Mouse (Mus musculus) stomach, embryonic 16.5 days (tissue): ENCODE measurements around the gene Tubg1. TPM values are rescaled to one million over a fixed set of nuclear protein-coding genes. Genes with fewer than 3 reads are reported as not detected.

ENCODE experiments used
- ATAC-seq: fragments of 200-750 bp; cut with Nextera tagmentation; 2 replicates; pipeline ENCODE4 v1.8.0; 2017; ENCODE audit warnings: moderate number of reproducible peaks, moderate TSS enrichment; ENCODE audit not compliant: insufficient read depth, low FRiP score
- H3K27ac ChIP-seq: fragments of 300-500 bp; sonication (generic); 2 replicates; pipeline ENCODE4 v1.5.1; 2014; ENCODE audit warnings: low read length
- H3K27me3 ChIP-seq: fragments of 300-500 bp; sonication (generic); 2 replicates; pipeline ENCODE4 v1.6.1; 2014; ENCODE audit warnings: low read length, control low read depth, mixed read lengths; ENCODE audit not compliant: control insufficient read depth, insufficient read depth
- H3K36me3 ChIP-seq: fragments of 300-500 bp; sonication (generic); 2 replicates; pipeline ENCODE4 v1.6.1; 2014; ENCODE audit warnings: low read length; ENCODE audit not compliant: control insufficient read depth, insufficient read depth
- H3K4me1 ChIP-seq: fragments of 300-500 bp; sonication (generic); 2 replicates; pipeline ENCODE4 v1.6.1; 2014; ENCODE audit warnings: low read length, control low read depth, mixed read lengths; ENCODE audit not compliant: control insufficient read depth, insufficient read depth
- H3K4me2 ChIP-seq: fragments of 300-500 bp; sonication (generic); 2 replicates; pipeline ENCODE4 v1.6.1; 2014; ENCODE audit warnings: low read depth, low read length, mixed read lengths
- H3K4me3 ChIP-seq: fragments of 300-500 bp; sonication (generic); replicated peaks from 2 replicates; pipeline ENCODE4 v1.5.1; 2014; ENCODE audit warnings: mild to moderate bottlenecking, low read length
- H3K9ac ChIP-seq: fragments of 300-500 bp; sonication (generic); 2 replicates; pipeline ENCODE4 v1.6.1; 2014; ENCODE audit warnings: low read length
- H3K9me3 ChIP-seq: fragments of 300-500 bp; sonication (generic); replicated peaks from 2 replicates; pipeline ENCODE4 v1.6.1; 2016; ENCODE audit warnings: low read length, control low read depth; ENCODE audit not compliant: control insufficient read depth
- WGBS: fragments of 180-500 bp; shearing (Covaris S2); extraction: QIAGEN DNeasy Blood & Tissue Kit; methylation state at CpG from one replicate; pipeline ENCODE4 v1.1.7; 2014; 5-methylcytosine and 5-hydroxymethylcytosine counted together
- polyA plus RNA-seq: library from polyadenylated mRNA; unstranded; fragments of >200 nt; fragmentation: Nextera tagmentation; extraction: Ambion mirVana; gene quantifications from 2 replicates; pipeline ENCODE4 v1.2.1, GENCODE M21; 2015

The Tubg1 gene
- polyA plus RNA-seq, 1 experiment from 2014 or later: 63.0 TPM

GRCm38 (mm10) chr11:101089931-101090330, 29.8 kb upstream of the Tubg1 start:
- Histone ChIP-seq H3K9me3 (no peaks in the 10 kb centered on the region), H3K27ac (no peak overlapping the region), H3K27me3 (no peaks in the 10 kb centered on the region), H3K36me3 (peaks cover 11% of the 10 kb centered on the region; the same call in 1 of the 2 replicates), H3K4me2 (no peak overlapping the region), H3K4me1 (peaks cover 27% of the 10 kb centered on the region), H3K4me3 (no peak overlapping the region), H3K9ac (no peak overlapping the region)
- 85% methylated on average over 1 of the region's 1 CpGs for WGBS
- ATAC-seq: no peak

GRCm38 (mm10) chr11:101094930-101095313, 24.8 kb upstream of the Tubg1 start:
- Histone ChIP-seq H3K4me3 (peak overlapping the region; percentile 93), H3K27me3 (no peaks in the 10 kb centered on the region), H3K9ac (peak overlapping the region; percentile 81), H3K4me1 (peaks cover 12% of the 10 kb centered on the region), H3K27ac (no peak overlapping the region), H3K36me3 (peaks cover 18% of the 10 kb centered on the region), H3K9me3 (no peaks in the 10 kb centered on the region), H3K4me2 (peak overlapping the region; percentile 98)
- under 1% methylated on average over 18 of the region's 18 CpGs for WGBS
- ATAC-seq: no peak

- under 1% methylated on average over 43 of the region's 43 CpGs for WGBS
- Histone ChIP-seq H3K36me3 (peaks cover 16% of the 10 kb centered on the region), H3K9me3 (no peaks in the 10 kb centered on the region), H3K27me3 (no peaks in the 10 kb centered on the region), H3K27ac (peak within 1 kb of the TSS; percentile 97), H3K4me3 (peak within 1 kb of the TSS; percentile 93), H3K4me2 (peak within 1 kb of the TSS; percentile 98), H3K4me1 (peaks cover 12% of the 10 kb centered on the region), H3K9ac (peak within 1 kb of the TSS; percentile 89)
- peak; percentile 96 for ATAC-seq
These were observed 24.3 kb upstream of the Tubg1 start, which contains the start of gene Psmc3ip for GRCm38 (mm10) chr11:101095314-101096024. Psmc3ip (minus strand) TSS chr11:101095436.

GRCm38 (mm10) chr11:101098231-101098630, 21.5 kb upstream of the Tubg1 start:
- Histone ChIP-seq H3K27ac (no peak overlapping the region), H3K4me2 (no peak overlapping the region), H3K4me3 (no peak overlapping the region), H3K27me3 (no peaks in the 10 kb centered on the region), H3K4me1 (peaks cover 12% of the 10 kb centered on the region), H3K9me3 (no peaks in the 10 kb centered on the region), H3K9ac (no peak overlapping the region), H3K36me3 (peaks cover 6% of the 10 kb centered on the region; the same call in 1 of the 2 replicates)
- 89% methylated on average over 8 of the region's 8 CpGs for WGBS
- no peak for ATAC-seq

- Histone ChIP-seq H3K27ac (peak overlapping the region; percentile 94), H3K36me3 (peaks cover 4% of the 10 kb centered on the region; the same call in 1 of the 2 replicates)
These were observed 16.7 kb upstream of the Tubg1 start for GRCm38 (mm10) chr11:101103011-101103410.

GRCm38 (mm10) chr11:101109351-101109750, 10.4 kb upstream of the Tubg1 start:
- WGBS: 75% methylated on average over 4 of the region's 4 CpGs
- H3K9ac ChIP-seq: no peak overlapping the region
- ATAC-seq: no peak

More at GRCm38 (mm10) chr11:101103011-101103410, 16.7 kb upstream of the Tubg1 start:
- Histone ChIP-seq H3K9me3 (no peaks in the 10 kb centered on the region), H3K4me1 (no peaks in the 10 kb centered on the region), H3K4me2 (0 out of 2 replicates have a peak overlapping the region, but pooled peaks have one; percentile 17), H3K27me3 (no peaks in the 10 kb centered on the region), H3K9ac (peak overlapping the region; percentile 38; the same call in 1 of the 2 replicates), H3K4me3 (no peak overlapping the region)
- no peak for ATAC-seq
- WGBS: 78% methylated on average over 5 of the region's 5 CpGs

GRCm38 (mm10) chr11:101110708-101111107, 9.0 kb upstream of the Tubg1 start:
- no peaks in the 10 kb centered on the region for H3K27me3 ChIP-seq
- no peaks in the 10 kb centered on the region for H3K9me3 ChIP-seq
- no peaks in the 10 kb centered on the region for H3K4me1 ChIP-seq
- WGBS: 45% methylated on average over 5 of the region's 5 CpGs
- no peak overlapping the region for H3K4me2 ChIP-seq
- no peak overlapping the region; the same call in 1 of the 2 replicates for H3K9ac ChIP-seq
- H3K4me3 ChIP-seq: no peak overlapping the region
- peak overlapping the region; percentile 35; the same call in 1 of the 2 replicates for H3K27ac ChIP-seq
- H3K36me3 ChIP-seq: no peaks in the 10 kb centered on the region
- ATAC-seq: no peak

More at GRCm38 (mm10) chr11:101109351-101109750, 10.4 kb upstream of the Tubg1 start:
- Histone ChIP-seq H3K4me2 (no peak overlapping the region), H3K4me1 (no peaks in the 10 kb centered on the region), H3K27me3 (no peaks in the 10 kb centered on the region), H3K9me3 (no peaks in the 10 kb centered on the region), H3K4me3 (no peak overlapping the region), H3K27ac (no peak overlapping the region), H3K36me3 (no peaks in the 10 kb centered on the region)

GRCm38 (mm10) chr11:101111178-101111577, 8.6 kb upstream of the Tubg1 start:
- H3K27ac ChIP-seq: peak overlapping the region; percentile 35; the same call in 1 of the 2 replicates
- ATAC-seq: no peak
- WGBS: 79% methylated on average over 4 of the region's 4 CpGs
- no peaks in the 10 kb centered on the region for H3K36me3 ChIP-seq
- H3K4me1 ChIP-seq: 0 out of 2 replicates have a peak, but pooled peaks cover 3% of the 10 kb centered on the region
- H3K4me3 ChIP-seq: no peak overlapping the region
- H3K4me2 ChIP-seq: no peak overlapping the region
- no peak overlapping the region for H3K9ac ChIP-seq
- no peaks in the 10 kb centered on the region for H3K27me3 ChIP-seq
- no peaks in the 10 kb centered on the region for H3K9me3 ChIP-seq

GRCm38 (mm10) chr11:101112186-101112585, 7.6 kb upstream of the Tubg1 start:
- 84% methylated on average over 3 of the region's 3 CpGs for WGBS
- H3K4me3 ChIP-seq: no peak overlapping the region
- no peaks in the 10 kb centered on the region for H3K36me3 ChIP-seq
- no peak overlapping the region for H3K9ac ChIP-seq
- H3K4me1 ChIP-seq: peaks cover 3% of the 10 kb centered on the region; the same call in 1 of the 2 replicates
- no peak overlapping the region for H3K4me2 ChIP-seq
- H3K27ac ChIP-seq: no peak overlapping the region
- no peaks in the 10 kb centered on the region for H3K9me3 ChIP-seq
- no peaks in the 10 kb centered on the region for H3K27me3 ChIP-seq
- ATAC-seq: no peak
